Mouse (Mus musculus): ENCODE measurements around the gene Allc.
A peak's percentile ranks its signal among the peaks of the same experiment; 100 is the strongest.

DNA sequence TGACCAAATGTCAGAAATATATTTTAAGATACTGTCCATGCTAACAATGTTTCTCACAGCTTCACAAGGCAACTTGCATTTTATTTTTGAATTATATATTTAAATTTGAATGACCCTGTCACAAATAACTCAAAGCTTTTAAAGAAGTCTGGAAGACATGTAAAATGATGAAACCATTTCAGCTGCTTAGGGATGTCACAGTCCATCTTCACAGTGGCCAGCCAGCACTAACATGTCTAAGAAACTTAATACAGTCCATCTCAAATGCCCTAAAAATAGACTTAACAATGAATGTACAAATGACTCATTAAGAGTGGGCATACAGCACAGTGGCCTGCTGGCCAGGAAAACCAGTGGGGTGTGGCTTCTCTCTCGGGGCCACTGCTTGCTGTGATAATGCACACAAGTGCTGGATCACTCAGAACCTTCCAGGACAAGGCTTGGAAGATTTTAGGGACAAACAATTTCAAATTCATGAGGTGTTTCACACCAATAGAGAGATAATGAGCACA, 68.0 kb downstream of the Allc start:
- TF ChIP-seq USF1 (IDR thresholded peaks at IDR 0.05; ENCODE audit: low read depth) (no peak), POLR2A (IDR thresholded peaks at IDR 0.05; ENCODE audit: insufficient read length, low read depth) (no peak), POLR2AphosphoS2 (IDR thresholded peaks at IDR 0.05; ENCODE audit: insufficient read length, low read depth) (no peak), TCF12 (IDR thresholded peaks at IDR 0.05; ENCODE audit: insufficient read depth, poor library complexity, severe bottlenecking) (peak; percentile 8), CEBPB (IDR thresholded peaks at IDR 0.05; ENCODE audit: insufficient read depth, poor library complexity, severe bottlenecking) (peak; percentile 59; the same call in 1 of the 2 replicates), MAX (IDR thresholded peaks at IDR 0.05; ENCODE audit: low read depth) (no peak), SRF (IDR thresholded peaks at IDR 0.05; ENCODE audit: control insufficient read depth, insufficient read length, low read depth) (no peak), E2F4 (IDR thresholded peaks at IDR 0.05; ENCODE audit: insufficient read depth) (no peak), MYOD1 (IDR thresholded peaks at IDR 0.05; ENCODE audit: control insufficient read depth in 1 of 3, insufficient read length in 2 of 3, low read depth in 2 of 3) (peak; percentile 79 to 98 (median 85)), MYOG (IDR thresholded peaks at IDR 0.05; ENCODE audit: control insufficient read depth in 1 of 3, insufficient read depth in 1 of 3, insufficient read length in 2 of 3, low read depth in 2 of 3) (peak in 2 of 3 experiments; percentile 10 to 37)

Data from myocyte (in vitro differentiated cells).